Mouse (Mus musculus): Measurements from ENCODE around the gene Gm9844. TPM values are rescaled to one million over a fixed set of nuclear protein-coding genes. Genes with fewer than 3 reads are reported as not detected.
"Not testable (repeated sequence)": the region's sequence is repeated elsewhere in the genome, so short reads cannot be mapped to it uniquely, and the experiment has no call there.

Gm9844 gene
- total and polyA plus RNA-seq, 2 experiments from 2014 or later = 13.5 to 44.4 TPM

- Histone ChIP-seq H3K9me3 (ENCODE audit: low read length) (no peaks in the 10 kb centered on the region), H3K9ac (replicated peaks; ENCODE audit: low read length, poor library complexity, severe bottlenecking) (no peak overlapping the region), H3K4me1 (ENCODE audit: insufficient read depth, low read length) (no peaks in the 10 kb centered on the region), H3K4me2 (ENCODE audit: low read depth, low read length, poor library complexity, severe bottlenecking) (no peak overlapping the region), H3K36me3 (ENCODE audit: insufficient read depth, low read length) (peaks cover 34% of the 10 kb centered on the region), H3K27ac (ENCODE audit: low read depth, low read length) (no peak overlapping the region), H3K4me3 (ENCODE audit: low read depth, low read length) (no peak overlapping the region), H3K27me3 (ENCODE audit: insufficient read depth, low read length) (no peaks in the 10 kb centered on the region)
- TF ChIP-seq CTCF (IDR thresholded peaks at IDR 0.05) = no peak
- no peak for DNase-seq (ENCODE audit: low spot score)
- 74% methylated on average over 3 of the region's 3 CpGs for WGBS
- ATAC-seq (ENCODE audit: low FRiP score) = no peak
These were observed 29.5 kb downstream of the Gm9844 start for GRCm38 (mm10) chr7:24891241-24892124.

GRCm38 (mm10) chr7:24892125-24892583 is 30.1 kb downstream of the Gm9844 start:
- ATAC-seq (ENCODE audit: low FRiP score) (no peak), DNase-seq (ENCODE audit: low spot score) (no peak)
- no peaks in the 10 kb centered on the region for H3K27me3 ChIP-seq (ENCODE audit: insufficient read depth, low read length)
- no peaks in the 10 kb centered on the region for H3K9me3 ChIP-seq (ENCODE audit: low read length)
- H3K4me2 ChIP-seq (ENCODE audit: low read depth, low read length, poor library complexity, severe bottlenecking) = no peak overlapping the region
- no peak overlapping the region for H3K27ac ChIP-seq (ENCODE audit: low read depth, low read length)
- TF ChIP-seq CTCF (IDR thresholded peaks at IDR 0.05) = no peak
- H3K9ac ChIP-seq (replicated peaks; ENCODE audit: low read length, poor library complexity, severe bottlenecking) = no peak overlapping the region
- 70% methylated on average over 2 of the region's 2 CpGs for WGBS
- H3K4me1 ChIP-seq (ENCODE audit: insufficient read depth, low read length) = no peaks in the 10 kb centered on the region
- peaks cover 31% of the 10 kb centered on the region for H3K36me3 ChIP-seq (ENCODE audit: insufficient read depth, low read length)
- no peak overlapping the region for H3K4me3 ChIP-seq (ENCODE audit: low read depth, low read length)

GRCm38 (mm10) chr7:24895749-24896148 is 33.7 kb downstream of the Gm9844 start:
- H3K27ac ChIP-seq (ENCODE audit: low read depth, low read length); H3K4me3 ChIP-seq (ENCODE audit: low read depth, low read length); H3K4me2 ChIP-seq (ENCODE audit: low read depth, low read length, poor library complexity, severe bottlenecking); H3K36me3 ChIP-seq (ENCODE audit: insufficient read depth, low read length); H3K27me3 ChIP-seq (ENCODE audit: insufficient read depth, low read length); DNase-seq (ENCODE audit: low spot score); H3K9me3 ChIP-seq (ENCODE audit: low read length); ATAC-seq (ENCODE audit: low FRiP score); H3K9ac ChIP-seq (replicated peaks; ENCODE audit: low read length, poor library complexity, severe bottlenecking); H3K4me1 ChIP-seq (ENCODE audit: insufficient read depth, low read length): not testable (repeated sequence)
- WGBS = 96% methylated on average over 2 of the region's 2 CpGs

- ATAC-seq (ENCODE audit: low FRiP score) (no peak), DNase-seq (ENCODE audit: low spot score) (no peak)
- 68% methylated on average over 8 of the region's 8 CpGs for WGBS
- no peaks in the 10 kb centered on the region for H3K27me3 ChIP-seq (ENCODE audit: insufficient read depth, low read length)
- no peak for TF ChIP-seq CTCF (IDR thresholded peaks at IDR 0.05)
- no peaks in the 10 kb centered on the region for H3K4me1 ChIP-seq (ENCODE audit: insufficient read depth, low read length)
- no peaks in the 10 kb centered on the region for H3K9me3 ChIP-seq (ENCODE audit: low read length)
- H3K4me2 ChIP-seq (ENCODE audit: low read depth, low read length, poor library complexity, severe bottlenecking) = no peak overlapping the region
- no peaks in the 10 kb centered on the region for H3K36me3 ChIP-seq (ENCODE audit: insufficient read depth, low read length)
- H3K9ac ChIP-seq (replicated peaks; ENCODE audit: low read length, poor library complexity, severe bottlenecking) = no peak overlapping the region
- no peak overlapping the region for H3K27ac ChIP-seq (ENCODE audit: low read depth, low read length)
- H3K4me3 ChIP-seq (ENCODE audit: low read depth, low read length) = no peak overlapping the region
These were observed 34.3 kb downstream of the Gm9844 start for GRCm38 (mm10) chr7:24896269-24896668.

- Histone ChIP-seq H3K4me3 (ENCODE audit: low read depth, low read length) (no peak within 1 kb of the TSS), H3K9ac (replicated peaks; ENCODE audit: low read length, poor library complexity, severe bottlenecking) (no peak within 1 kb of the TSS), H3K36me3 (ENCODE audit: insufficient read depth, low read length) (no peaks in the 10 kb centered on the region), H3K9me3 (ENCODE audit: low read length) (no peaks in the 10 kb centered on the region), H3K27ac (ENCODE audit: low read depth, low read length) (no peak within 1 kb of the TSS), H3K27me3 (ENCODE audit: insufficient read depth, low read length) (no peaks in the 10 kb centered on the region), H3K4me1 (ENCODE audit: insufficient read depth, low read length) (no peaks in the 10 kb centered on the region), H3K4me2 (ENCODE audit: low read depth, low read length, poor library complexity, severe bottlenecking) (no peak within 1 kb of the TSS)
- TF ChIP-seq CTCF (IDR thresholded peaks at IDR 0.05) = no peak
- ATAC-seq (ENCODE audit: low FRiP score) = no peak
- no peak for DNase-seq (ENCODE audit: low spot score)
- WGBS = 84% methylated on average over 12 of the region's 12 CpGs
These were observed 35.2 kb downstream of the Gm9844 start, which contains the start of gene Cd79a for GRCm38 (mm10) chr7:24897224-24897623. Gene Cd79a, plus strand, starts transcription at chr7:24897381.

- Histone ChIP-seq H3K4me1 (ENCODE audit: insufficient read depth, low read length) (no peaks in the 10 kb centered on the region; the same call in 1 of the 2 replicates), H3K27me3 (ENCODE audit: insufficient read depth, low read length) (no peaks in the 10 kb centered on the region), H3K9me3 (ENCODE audit: low read length) (no peaks in the 10 kb centered on the region), H3K4me2 (ENCODE audit: low read depth, low read length, poor library complexity, severe bottlenecking) (no peak overlapping the region), H3K36me3 (ENCODE audit: insufficient read depth, low read length) (no peaks in the 10 kb centered on the region), H3K9ac (replicated peaks; ENCODE audit: low read length, poor library complexity, severe bottlenecking) (no peak overlapping the region), H3K4me3 (ENCODE audit: low read depth, low read length) (no peak overlapping the region), H3K27ac (ENCODE audit: low read depth, low read length) (no peak overlapping the region)
- DNase-seq (ENCODE audit: low spot score) (no peak), ATAC-seq (ENCODE audit: low FRiP score) (no peak)
- 74% methylated on average over 5 of the region's 5 CpGs for WGBS
- no peak for TF ChIP-seq CTCF (IDR thresholded peaks at IDR 0.05)
These were observed 35.9 kb downstream of the Gm9844 start for GRCm38 (mm10) chr7:24897959-24898358.

Data from midbrain, postnatal 0 days (tissue).